Mouse (Mus musculus) heart, postnatal 0 days (tissue): ENCODE results near the gene Zfp853. TPM values are rescaled to one million over a fixed set of nuclear protein-coding genes. Genes with fewer than 3 reads are reported as not detected.

Experiments
- ATAC-seq: fragments of 200-750 bp; cut with Nextera tagmentation; 2 replicates; pipeline ENCODE4 v1.8.0; 2017; ENCODE audit warnings: low read depth, moderate number of reproducible peaks, moderate library complexity; ENCODE audit not compliant: insufficient read depth
- DNase-seq: peaks from one replicate; pipeline ENCODE4 v3.0.0-alpha.2; 2016; ENCODE audit warnings: low spot score
- H3K27ac ChIP-seq: fragments of 300-500 bp; sonication (generic); 2 replicates; pipeline ENCODE4 v1.5.1; 2014; ENCODE audit warnings: low read depth, mild to moderate bottlenecking
- H3K27me3 ChIP-seq: fragments of 300-500 bp; sonication (generic); 2 replicates; pipeline ENCODE4 v1.6.1; 2014; ENCODE audit warnings: low read length, mixed read lengths; ENCODE audit not compliant: control insufficient read depth, insufficient read depth
- H3K36me3 ChIP-seq: fragments of 300-500 bp; sonication (generic); replicated peaks from 2 replicates; pipeline ENCODE4 v1.6.1; 2014; ENCODE audit warnings: low read length, mixed read lengths; ENCODE audit not compliant: control insufficient read depth, insufficient read depth
- H3K4me1 ChIP-seq: fragments of 300-500 bp; sonication (generic); 2 replicates; pipeline ENCODE4 v1.6.1; 2014; ENCODE audit warnings: antibody characterized with exemption; ENCODE audit not compliant: control insufficient read depth, insufficient read depth
- H3K4me2 ChIP-seq: fragments of 300-500 bp; sonication (generic); 2 replicates; pipeline ENCODE4 v1.6.1; 2014; ENCODE audit warnings: low read depth, mild to moderate bottlenecking, low read length, moderate library complexity
- H3K4me3 ChIP-seq: fragments of 300-500 bp; sonication (generic); 2 replicates; pipeline ENCODE4 v1.5.1; 2014; ENCODE audit warnings: low read depth, low read length
- H3K9ac ChIP-seq: fragments of 300-500 bp; sonication (generic); replicated peaks from 2 replicates; pipeline ENCODE4 v1.6.1; 2014; ENCODE audit warnings: low read depth, low read length, mixed read lengths
- H3K9me3 ChIP-seq: fragments of 300-500 bp; sonication (generic); replicated peaks from 2 replicates; pipeline ENCODE4 v1.6.1; 2016; ENCODE audit warnings: low read length; ENCODE audit not compliant: control insufficient read depth
- CTCF ChIP-seq: IDR thresholded peaks from 2 replicates; pipeline ENCODE4 v1.5.1; 2016; ENCODE audit warnings: antibody characterized with exemption, control low read depth, low read depth
- EP300 ChIP-seq: IDR thresholded peaks from 2 replicates; pipeline ENCODE4 v1.6.1; 2016; ENCODE audit warnings: antibody characterized with exemption, low read depth
- WGBS: fragments of 180-500 bp; shearing (Covaris S2); extraction: QIAGEN DNeasy Blood & Tissue Kit; methylation state at CpG from one replicate; pipeline ENCODE4 v1.1.7; 2014; 5-methylcytosine and 5-hydroxymethylcytosine counted together
- polyA plus RNA-seq: library from polyadenylated mRNA; unstranded; fragments of >200 nt; fragmentation: Nextera tagmentation; extraction: Ambion mirVana; gene quantifications from 2 replicates; pipeline ENCODE4 v1.2.1, GENCODE M21; 2015
- total RNA-seq: library from RNA; depleted of rRNA; stranded (reverse); fragments of >200 nt; gene quantifications from 2 replicates; pipeline ENCODE4 v1.2.3, GENCODE M21; 2014; ENCODE audit warnings: low replicate concordance

Gene Zfp853
- total and polyA plus RNA-seq, 2 experiments from 2014 or later: 0.04 TPM; not detected in 1

GRCm38 (mm10) chr5:143289299-143289698, 4.1 kb downstream of the Zfp853 start:
- WGBS: 72% methylated on average over 9 of the region's 9 CpGs
- Histone ChIP-seq H3K9ac (no peak overlapping the region), H3K27me3 (peaks cover 89% of the 10 kb centered on the region), H3K4me3 (no peak overlapping the region), H3K4me2 (no peak overlapping the region), H3K27ac (no peak overlapping the region), H3K9me3 (no peaks in the 10 kb centered on the region), H3K36me3 (no peaks in the 10 kb centered on the region), H3K4me1 (peaks cover 8% of the 10 kb centered on the region; the same call in 1 of the 2 replicates)
- no peak for TF ChIP-seq EP300
- no peak for TF ChIP-seq CTCF
- ATAC-seq: no peak
- no peak for DNase-seq

GRCm38 (mm10) chr5:143288378-143288911, 5.0 kb downstream of the Zfp853 start:
- TF ChIP-seq CTCF (no peak), EP300 (no peak)
- no peak overlapping the region for H3K9ac ChIP-seq
- peak overlapping the region; percentile 58 for H3K4me2 ChIP-seq
- DNase-seq: no peak
- H3K27me3 ChIP-seq: peaks cover 80% of the 10 kb centered on the region
- 25% methylated on average over 9 of the region's 9 CpGs for WGBS
- peak overlapping the region; percentile 36 for H3K4me3 ChIP-seq
- no peak for ATAC-seq
- no peak overlapping the region for H3K27ac ChIP-seq
- no peaks in the 10 kb centered on the region for H3K36me3 ChIP-seq
- H3K9me3 ChIP-seq: no peaks in the 10 kb centered on the region
- peaks cover 1% of the 10 kb centered on the region; the same call in 1 of the 2 replicates for H3K4me1 ChIP-seq

DNA sequence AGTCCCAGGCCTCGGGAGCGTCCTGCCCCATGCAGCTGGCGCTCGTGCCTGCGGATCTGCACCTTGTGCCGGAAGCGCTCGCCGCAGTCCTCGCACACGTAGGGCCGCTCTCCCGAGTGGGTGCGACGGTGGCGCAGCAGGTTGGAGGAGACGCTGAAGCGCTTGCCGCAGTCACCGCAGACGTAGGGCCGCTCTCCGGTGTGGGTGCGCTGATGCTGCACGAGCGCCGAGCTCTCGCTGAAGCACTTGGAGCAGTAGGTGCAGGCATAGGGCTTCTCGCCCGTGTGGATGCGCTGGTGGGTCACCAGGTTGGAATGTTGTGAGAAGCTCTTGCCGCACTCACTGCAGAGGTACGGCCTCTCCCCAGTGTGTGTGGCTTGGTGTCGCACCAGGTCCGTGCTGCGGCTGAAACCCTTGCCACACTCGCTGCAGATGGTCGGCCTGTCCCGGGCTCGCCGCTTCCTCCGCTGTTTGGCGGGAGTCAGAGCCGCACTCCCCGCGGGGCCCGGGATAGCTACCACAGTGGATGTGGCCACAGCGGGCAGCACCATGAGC, 5.6 kb downstream of the Zfp853 start:
- Histone ChIP-seq H3K27ac (no peak overlapping the region), H3K4me1 (no peaks in the 10 kb centered on the region), H3K36me3 (no peaks in the 10 kb centered on the region), H3K4me3 (peak overlapping the region; percentile 36), H3K27me3 (peaks cover 74% of the 10 kb centered on the region), H3K9me3 (no peaks in the 10 kb centered on the region), H3K4me2 (peak overlapping the region; percentile 58), H3K9ac (no peak overlapping the region)
- TF ChIP-seq EP300 (no peak), CTCF (no peak)
- ATAC-seq (peak; percentile 14; the same call in 1 of the 2 replicates), DNase-seq (no peak)
- 4% methylated on average over 48 of the region's 48 CpGs for WGBS

GRCm38 (mm10) chr5:143284762-143285161, 8.7 kb downstream of the Zfp853 start:
- WGBS: 48% methylated on average over 6 of the region's 6 CpGs
- H3K4me3 ChIP-seq: no peak overlapping the region
- no peaks in the 10 kb centered on the region for H3K9me3 ChIP-seq
- no peaks in the 10 kb centered on the region for H3K36me3 ChIP-seq
- no peak overlapping the region for H3K4me2 ChIP-seq
- TF ChIP-seq EP300 (no peak), CTCF (no peak)
- H3K27ac ChIP-seq: no peak overlapping the region
- no peak for DNase-seq
- H3K4me1 ChIP-seq: no peaks in the 10 kb centered on the region
- peaks cover 53% of the 10 kb centered on the region for H3K27me3 ChIP-seq
- no peak overlapping the region for H3K9ac ChIP-seq
- ATAC-seq: no peak

DNA sequence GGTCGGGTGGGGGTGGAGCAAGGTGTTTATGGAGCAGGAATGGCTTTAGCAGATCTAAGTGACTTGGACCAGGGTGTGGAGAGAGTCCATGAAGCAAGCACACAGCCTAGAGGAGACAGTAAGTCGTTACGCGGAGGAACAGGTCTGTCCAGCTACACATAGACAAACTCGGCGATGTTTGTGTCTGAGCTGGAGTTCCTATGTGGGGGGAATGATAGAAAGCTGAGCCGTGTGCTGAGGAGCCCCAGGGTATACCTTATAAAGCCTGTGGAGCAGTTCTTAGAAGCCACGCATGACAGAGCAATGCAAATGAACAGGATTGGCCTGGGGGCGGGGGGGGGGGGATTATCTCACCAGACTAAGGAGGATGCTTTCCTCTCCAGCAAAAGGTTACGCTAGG, 14.2 kb downstream of the Zfp853 start:
- DNase-seq (no peak), ATAC-seq (no peak)
- H3K4me3 ChIP-seq: no peak overlapping the region
- H3K9ac ChIP-seq: no peak overlapping the region
- 40% methylated on average over 10 of the region's 10 CpGs for WGBS
- H3K36me3 ChIP-seq: no peaks in the 10 kb centered on the region
- TF ChIP-seq EP300 (no peak), CTCF (no peak)
- no peaks in the 10 kb centered on the region for H3K9me3 ChIP-seq
- H3K27me3 ChIP-seq: peaks cover 26% of the 10 kb centered on the region; the same call in 1 of the 2 replicates
- H3K4me1 ChIP-seq: no peaks in the 10 kb centered on the region
- no peak overlapping the region for H3K4me2 ChIP-seq
- no peak overlapping the region for H3K27ac ChIP-seq

DNA sequence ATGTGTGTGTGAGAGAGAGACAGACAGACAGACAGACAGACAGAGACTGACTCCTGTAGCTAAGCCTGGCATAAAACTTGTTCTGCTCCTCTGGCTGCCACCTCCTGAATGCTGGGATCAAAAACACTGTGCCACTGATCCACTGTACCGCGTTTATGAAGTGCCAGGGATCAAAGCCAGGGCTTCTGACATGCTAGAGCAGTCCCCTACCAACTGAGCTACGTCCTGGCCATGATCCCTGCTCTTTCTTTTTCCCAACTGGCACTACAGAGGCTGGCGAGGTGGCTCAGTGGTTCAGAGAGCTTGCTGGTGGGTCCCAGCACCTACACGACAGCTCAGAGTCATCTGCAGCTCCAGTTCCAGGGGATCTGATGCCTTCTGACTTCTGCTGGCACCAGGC, 17.7 kb downstream of the Zfp853 start:
- H3K36me3 ChIP-seq: no peaks in the 10 kb centered on the region
- H3K27me3 ChIP-seq: peaks cover 26% of the 10 kb centered on the region; the same call in 1 of the 2 replicates
- H3K9ac ChIP-seq: no peak overlapping the region
- H3K27ac ChIP-seq: no peak overlapping the region
- no peak for TF ChIP-seq EP300
- no peak for TF ChIP-seq CTCF
- ATAC-seq: no peak
- DNase-seq: no peak
- H3K4me3 ChIP-seq: no peak overlapping the region
- peaks cover 1% of the 10 kb centered on the region; the same call in 1 of the 2 replicates for H3K4me1 ChIP-seq
- H3K4me2 ChIP-seq: no peak overlapping the region
- no peaks in the 10 kb centered on the region for H3K9me3 ChIP-seq
- WGBS: 47% methylated on average over 5 of the region's 5 CpGs
